Mouse (Mus musculus): ENCODE measurements around the gene Gria4. TPM values are rescaled to one million over a fixed set of nuclear protein-coding genes. Genes with fewer than 3 reads are reported as not detected.

The Gria4 gene
- polyA plus RNA-seq, 2 experiments = 0.06 to 0.20 TPM

DNA sequence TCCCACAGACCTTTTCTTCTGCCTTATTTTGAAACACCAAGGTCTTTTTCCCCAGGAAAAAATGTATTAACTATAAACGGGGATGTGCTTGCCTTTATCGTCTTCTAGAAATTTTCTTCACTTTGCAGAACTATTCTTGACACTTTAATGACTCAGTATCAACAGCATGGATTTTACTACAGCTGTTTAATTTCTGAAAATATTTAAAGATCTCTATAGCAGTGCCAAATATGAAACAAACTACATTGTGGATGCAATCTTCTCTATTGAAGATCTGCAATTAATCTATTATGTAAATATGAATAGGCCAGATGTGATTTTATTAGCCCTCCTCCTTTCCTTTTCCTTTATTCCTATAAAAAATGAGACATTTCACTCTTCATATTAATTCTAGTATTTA is 194.2 kb downstream of the Gria4 start:
- Histone ChIP-seq H3K27me3 (ENCODE audit: control insufficient read depth, insufficient read depth, low read length) (no peaks in the 10 kb centered on the region), H3K27ac (no peak overlapping the region), H3K9me3 (ENCODE audit: control insufficient read depth, low read length) (no peaks in the 10 kb centered on the region), H3K4me3 (ENCODE audit: insufficient read depth in 1 of 2, low read depth in 2 of 2, low read length in 2 of 2) (no peak overlapping the region), H3K9ac (replicated peaks) (no peak overlapping the region), H3K4me1 (replicated peaks; ENCODE audit: control insufficient read depth in 2 of 2, insufficient read depth in 2 of 2, low read length in 1 of 2) (no peaks in the 10 kb centered on the region), H3K4me2 (ENCODE audit: low read depth) (no peak overlapping the region), H3K36me3 (replicated peaks; ENCODE audit: control insufficient read depth, insufficient read depth, low read depth) (no peaks in the 10 kb centered on the region)
- ATAC-seq (ENCODE audit: insufficient read depth) (no peak), DNase-seq (ENCODE audit: low read depth in 3 of 3, low spot score in 3 of 3) (no peak)
- TF ChIP-seq EP300 (IDR thresholded peaks at IDR 0.05; ENCODE audit: low read depth) (no peak), CTCF (IDR thresholded peaks at IDR 0.05; ENCODE audit: low read depth) (no peak)
- WGBS (ENCODE audit: insufficient replicate concordance) = 48% methylated on average over 2 of the region's 2 CpGs

DNA sequence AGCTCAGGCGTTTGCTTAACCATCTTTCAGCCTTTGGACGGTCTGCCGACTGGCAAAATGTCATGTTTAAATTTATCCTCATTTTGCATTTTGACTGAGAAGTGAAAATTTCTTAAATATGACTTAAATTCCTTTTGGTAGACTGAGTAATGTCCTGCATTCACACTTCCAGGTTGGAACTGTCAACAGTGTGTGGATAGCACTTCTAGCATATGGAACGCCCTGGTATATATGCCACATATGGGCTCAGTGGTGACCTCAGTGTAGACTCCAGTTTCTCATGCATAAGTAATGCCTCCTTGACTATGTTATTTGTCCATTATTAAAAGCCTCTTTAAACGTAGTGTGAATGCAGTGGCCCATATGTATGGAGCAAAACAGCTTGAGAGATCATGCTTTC is 222.4 kb downstream of the Gria4 start:
- no peaks in the 10 kb centered on the region for H3K36me3 ChIP-seq (replicated peaks; ENCODE audit: control insufficient read depth, insufficient read depth, low read depth)
- H3K4me3 ChIP-seq (ENCODE audit: insufficient read depth in 1 of 2, low read depth in 2 of 2, low read length in 2 of 2) = no peak overlapping the region
- H3K4me2 ChIP-seq (ENCODE audit: low read depth) = no peak overlapping the region
- H3K9me3 ChIP-seq (ENCODE audit: control insufficient read depth, low read length) = no peaks in the 10 kb centered on the region
- ATAC-seq (ENCODE audit: insufficient read depth) (no peak), DNase-seq (ENCODE audit: low read depth in 3 of 3, low spot score in 3 of 3) (no peak)
- no peak for TF ChIP-seq CTCF (IDR thresholded peaks at IDR 0.05; ENCODE audit: low read depth)
- no peak for TF ChIP-seq EP300 (IDR thresholded peaks at IDR 0.05; ENCODE audit: low read depth)
- H3K4me1 ChIP-seq (replicated peaks; ENCODE audit: control insufficient read depth in 2 of 2, insufficient read depth in 2 of 2, low read length in 1 of 2) = no peaks in the 10 kb centered on the region
- no peak overlapping the region for H3K9ac ChIP-seq (replicated peaks)
- 59% methylated on average over 5 of the region's 5 CpGs for WGBS (ENCODE audit: insufficient replicate concordance)
- no peaks in the 10 kb centered on the region for H3K27me3 ChIP-seq (ENCODE audit: control insufficient read depth, insufficient read depth, low read length)
- H3K27ac ChIP-seq = no peak overlapping the region

DNA sequence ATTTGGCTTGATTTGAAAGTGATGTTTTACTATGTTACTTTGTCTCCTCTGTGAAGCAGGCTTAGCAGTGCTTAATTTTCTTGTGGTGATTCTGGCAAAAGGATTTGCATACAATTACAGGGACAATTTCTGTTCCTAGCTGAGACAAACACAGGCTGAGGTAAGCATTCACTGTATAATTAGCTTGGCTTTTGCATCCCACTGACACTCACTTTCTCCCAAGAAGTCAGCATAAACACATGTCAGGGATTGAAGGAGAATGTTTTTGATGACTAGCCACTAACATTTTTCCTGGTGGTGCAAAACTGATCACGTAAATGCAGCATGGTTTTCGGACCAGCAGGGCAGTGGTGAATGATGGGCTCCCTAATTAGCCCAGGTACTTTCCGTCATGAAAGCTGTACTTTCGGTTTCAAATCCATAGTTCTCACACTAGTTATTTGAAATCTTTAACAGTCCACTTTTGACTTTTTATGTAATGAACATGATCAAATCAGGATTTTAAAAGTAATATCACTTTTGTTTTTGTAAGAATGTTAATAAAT is 240.5 kb downstream of the Gria4 start:
- ATAC-seq (ENCODE audit: insufficient read depth) (no peak), DNase-seq (ENCODE audit: low read depth in 3 of 3, low spot score in 3 of 3) (no peak)
- Histone ChIP-seq H3K27me3 (ENCODE audit: control insufficient read depth, insufficient read depth, low read length) (no peaks in the 10 kb centered on the region), H3K36me3 (replicated peaks; ENCODE audit: control insufficient read depth, insufficient read depth, low read depth) (no peaks in the 10 kb centered on the region), H3K9me3 (ENCODE audit: control insufficient read depth, low read length) (no peaks in the 10 kb centered on the region), H3K27ac (no peak overlapping the region), H3K9ac (replicated peaks) (no peak overlapping the region), H3K4me1 (replicated peaks; ENCODE audit: control insufficient read depth in 2 of 2, insufficient read depth in 2 of 2, low read length in 1 of 2) (no peaks in the 10 kb centered on the region), H3K4me2 (ENCODE audit: low read depth) (no peak overlapping the region), H3K4me3 (ENCODE audit: insufficient read depth in 1 of 2, low read depth in 2 of 2, low read length in 2 of 2) (no peak overlapping the region)
- WGBS (ENCODE audit: insufficient replicate concordance) = 55% methylated on average over 4 of the region's 4 CpGs
- no peak for TF ChIP-seq EP300 (IDR thresholded peaks at IDR 0.05; ENCODE audit: low read depth)

DNA sequence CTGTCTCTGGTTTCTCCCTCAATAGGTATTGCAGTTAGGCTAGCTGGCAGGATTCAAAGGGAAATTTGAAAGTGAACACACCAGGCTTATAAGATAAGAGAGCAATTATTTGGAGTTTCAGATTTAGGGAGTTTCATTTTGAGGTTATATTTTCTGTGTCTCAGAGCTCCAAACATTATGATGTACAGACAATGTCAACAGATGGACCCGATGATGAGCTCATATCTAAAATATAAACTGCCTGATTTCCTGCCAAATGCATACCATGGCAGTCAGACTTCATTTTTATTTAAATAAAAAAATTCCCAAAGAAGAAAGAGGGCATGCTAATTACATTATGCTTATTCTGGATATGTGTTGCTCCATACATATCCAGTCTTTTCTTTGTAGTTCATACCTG is 256.8 kb downstream of the Gria4 start:
- Histone ChIP-seq H3K4me3 (ENCODE audit: insufficient read depth in 1 of 2, low read depth in 2 of 2, low read length in 2 of 2) (no peak overlapping the region), H3K9me3 (ENCODE audit: control insufficient read depth, low read length) (no peaks in the 10 kb centered on the region), H3K36me3 (replicated peaks; ENCODE audit: control insufficient read depth, insufficient read depth, low read depth) (no peaks in the 10 kb centered on the region), H3K4me1 (replicated peaks; ENCODE audit: control insufficient read depth in 2 of 2, insufficient read depth in 2 of 2, low read length in 1 of 2) (no peaks in the 10 kb centered on the region), H3K4me2 (ENCODE audit: low read depth) (no peak overlapping the region), H3K27ac (no peak overlapping the region), H3K27me3 (ENCODE audit: control insufficient read depth, insufficient read depth, low read length) (no peaks in the 10 kb centered on the region), H3K9ac (replicated peaks) (no peak overlapping the region)
- TF ChIP-seq EP300 (IDR thresholded peaks at IDR 0.05; ENCODE audit: low read depth) = no peak
- no peak for TF ChIP-seq CTCF (IDR thresholded peaks at IDR 0.05; ENCODE audit: low read depth)
- WGBS (ENCODE audit: insufficient replicate concordance) = 57% methylated on average over 1 of the region's 1 CpGs
- DNase-seq (ENCODE audit: low read depth in 3 of 3, low spot score in 3 of 3) = no peak
- no peak for ATAC-seq (ENCODE audit: insufficient read depth)

DNA sequence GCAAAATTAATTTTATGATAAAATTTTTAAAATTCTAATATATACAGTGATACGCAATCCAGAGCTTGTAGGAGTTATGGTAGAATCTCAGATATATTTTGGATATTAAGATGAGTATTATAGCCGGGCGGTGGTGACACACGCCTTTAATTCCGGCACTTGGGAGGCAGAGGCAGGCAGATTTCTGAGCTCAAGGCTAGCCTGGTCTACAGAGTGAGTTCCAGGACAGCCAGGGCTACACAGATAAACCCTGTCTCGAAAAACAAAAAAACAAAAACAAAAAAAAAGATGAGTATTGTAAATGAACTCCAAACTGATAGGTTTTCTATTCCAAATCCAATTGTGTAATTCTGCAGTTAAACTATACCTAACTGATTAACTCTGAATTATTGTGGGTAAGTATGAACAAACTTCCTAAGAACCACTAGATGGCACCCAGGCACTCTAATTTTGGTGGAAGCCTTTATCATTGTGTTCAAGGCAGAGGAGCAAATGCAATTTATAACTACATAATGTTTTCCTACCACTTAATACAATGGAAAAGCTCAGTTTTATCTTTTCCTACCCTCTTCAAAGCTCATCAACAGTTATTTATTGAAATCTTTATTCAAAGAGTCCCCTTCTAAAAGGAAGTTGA is 259.4 kb downstream of the Gria4 start:
- no peak for DNase-seq (ENCODE audit: low read depth in 3 of 3, low spot score in 3 of 3)
- H3K27me3 ChIP-seq (ENCODE audit: control insufficient read depth, insufficient read depth, low read length) = no peaks in the 10 kb centered on the region
- no peak; the same call in 1 of the 2 replicates for TF ChIP-seq CTCF (IDR thresholded peaks at IDR 0.05; ENCODE audit: low read depth)
- TF ChIP-seq EP300 (IDR thresholded peaks at IDR 0.05; ENCODE audit: low read depth) = no peak

More for the DNA sequence above, 259.4 kb downstream of the Gria4 start:
- Histone ChIP-seq H3K36me3 (replicated peaks; ENCODE audit: control insufficient read depth, insufficient read depth, low read depth) (no peaks in the 10 kb centered on the region), H3K4me3 (ENCODE audit: insufficient read depth in 1 of 2, low read depth in 2 of 2, low read length in 2 of 2) (no peak overlapping the region), H3K27ac (no peak overlapping the region), H3K4me2 (ENCODE audit: low read depth) (no peak overlapping the region), H3K9ac (replicated peaks) (no peak overlapping the region), H3K4me1 (replicated peaks; ENCODE audit: control insufficient read depth in 2 of 2, insufficient read depth in 2 of 2, low read length in 1 of 2) (no peaks in the 10 kb centered on the region), H3K9me3 (ENCODE audit: control insufficient read depth, low read length) (no peaks in the 10 kb centered on the region)
- WGBS (ENCODE audit: insufficient replicate concordance) = 74% methylated on average over 6 of the region's 6 CpGs
- ATAC-seq (ENCODE audit: insufficient read depth) = no peak

Data from liver, embryonic 14.5 days (tissue).